Mouse (Mus musculus) inflammation-experienced regulatory T-cells, adult 6 months (primary cell): ENCODE data around the gene Olfr97. TPM values are rescaled to one million over a fixed set of nuclear protein-coding genes. Genes with fewer than 3 reads are reported as not detected.
"Not testable (repeated sequence)": the region's sequence is repeated elsewhere in the genome, so short reads cannot be mapped to it uniquely, and the experiment has no call there.

Experiments used
- ATAC-seq: one replicate; pipeline ENCODE4 v1.8.0; 2017
- polyA plus RNA-seq, 3 experiments: library from polyadenylated mRNA; unstranded; fragments of 100-300 nt; shearing (Covaris generic); gene quantifications; one replicate each; pipeline ENCODE4 v1.2.1; 2017

Olfr97 gene
- not detected for polyA plus RNA-seq

- not testable (repeated sequence) for ATAC-seq
Observed at GRCm38 (mm10) chr17:37237230-37237629, at the start of gene Olfr97. Gene Olfr97 (minus strand): TSS chr17:37237330.

GRCm38 (mm10) chr17:37283360-37283759 is 46.2 kb upstream of the Olfr97 start, which contains the start of gene Olfr99:
Gene Olfr99 (minus strand): TSS chr17:37283460.
- no peak for ATAC-seq

- no peak for ATAC-seq
Observed at GRCm38 (mm10) chr17:37280331-37280730, 43.2 kb upstream of the Olfr97 start.

- no peak for ATAC-seq
Observed at GRCm38 (mm10) chr17:37276573-37276972, 39.4 kb upstream of the Olfr97 start.

- no peak for ATAC-seq
Observed at GRCm38 (mm10) chr17:37275626-37276248, 38.6 kb upstream of the Olfr97 start.

- ATAC-seq, result peak; percentile 85
Observed at GRCm38 (mm10) chr17:37270702-37271092, 33.6 kb upstream of the Olfr97 start.

GRCm38 (mm10) chr17:37270058-37270701 is 33.0 kb upstream of the Olfr97 start, which contains the start of gene H2-M3:
Gene H2-M3 (plus strand): TSS chr17:37270220.
- ATAC-seq, result peak; percentile 87

- ATAC-seq, result no peak
Observed at GRCm38 (mm10) chr17:37263626-37264025, 26.5 kb upstream of the Olfr97 start, which contains the start of gene Olfr98. Gene Olfr98 (minus strand): TSS chr17:37263749.

GRCm38 (mm10) chr17:37250544-37250943 is 13.4 kb upstream of the Olfr97 start:
- peak; percentile 44 for ATAC-seq

- ATAC-seq, result no peak
Observed at GRCm38 (mm10) chr17:37249460-37249859, 12.3 kb upstream of the Olfr97 start.

GRCm38 (mm10) chr17:37246715-37247114 is 9.6 kb upstream of the Olfr97 start:
- ATAC-seq, result peak; percentile 100

- no peak for ATAC-seq
Observed at GRCm38 (mm10) chr17:37242198-37242597, 5.1 kb upstream of the Olfr97 start.

GRCm38 (mm10) chr17:37221879-37222278 is 15.3 kb downstream of the Olfr97 start:
- no peak for ATAC-seq

- no peak for ATAC-seq
Observed at GRCm38 (mm10) chr17:37219846-37220245, 17.3 kb downstream of the Olfr97 start, which contains the start of gene Olfr96. Gene Olfr96 (plus strand): TSS chr17:37220146.

- no peak for ATAC-seq
Observed at GRCm38 (mm10) chr17:37218486-37218885, 18.6 kb downstream of the Olfr97 start.

- ATAC-seq, result no peak
Observed at GRCm38 (mm10) chr17:37213018-37213417, 24.1 kb downstream of the Olfr97 start, which contains the start of gene Olfr95. Gene Olfr95 (minus strand): TSS chr17:37213118.

GRCm38 (mm10) chr17:37210884-37211768 is 26.0 kb downstream of the Olfr97 start:
- no peak for ATAC-seq

- ATAC-seq, result no peak
Observed at GRCm38 (mm10) chr17:37203917-37204236, 33.3 kb downstream of the Olfr97 start.

- ATAC-seq, result peak; percentile 98
Observed at GRCm38 (mm10) chr17:37203206-37203916, 33.8 kb downstream of the Olfr97 start.

- ATAC-seq, result no peak
Observed at GRCm38 (mm10) chr17:37200894-37201293, 36.2 kb downstream of the Olfr97 start, which contains the start of gene Olfr94. Gene Olfr94 (minus strand): TSS chr17:37200994.

- ATAC-seq, result no peak
Observed at GRCm38 (mm10) chr17:37196845-37197724, 40.0 kb downstream of the Olfr97 start.
